Mouse (Mus musculus) CH12.LX (cell line): ENCODE measurements around the gene Kcnk16. TPM values are rescaled to one million over a fixed set of nuclear protein-coding genes. Genes with fewer than 3 reads are reported as not detected.

ENCODE experiments used
- DNase-seq: peaks from one replicate; pipeline ENCODE4 v3.0.0-alpha.2; 2013; ENCODE audit errors: extremely low read depth
- H3K27ac ChIP-seq: 2 replicates; pipeline ENCODE4 v1.5.1; 2012; ENCODE audit warnings: low read depth, mild to moderate bottlenecking, control low read depth, moderate library complexity; ENCODE audit not compliant: insufficient read depth
- H3K27me3 ChIP-seq: replicated peaks from 2 replicates; pipeline ENCODE3; 2012; ENCODE audit warnings: inconsistent platforms
- H3K36me3 ChIP-seq, 2 experiments: replicated peaks in 1 of 2; 2 replicates each; pipeline versions ENCODE3 to v1.6.1; 2012; ENCODE audit warnings: inconsistent platforms in 1 of 2, low read length in 1 of 2, mild to moderate bottlenecking in 1 of 2, mixed read lengths in 1 of 2, moderate library complexity in 1 of 2; ENCODE audit not compliant: control insufficient read depth in 1 of 2, insufficient read depth in 1 of 2
- H3K4me1 ChIP-seq, 2 experiments: 2 replicates each; pipeline ENCODE4 v1.6.1; 2012; ENCODE audit warnings: inconsistent platforms in 1 of 2, moderate library complexity in 1 of 2; ENCODE audit not compliant: insufficient read depth in 2 of 2, control insufficient read depth in 1 of 2
- H3K4me2 ChIP-seq: 2 replicates; pipeline ENCODE4 v1.6.1; 2012; ENCODE audit warnings: low read depth, mild to moderate bottlenecking, control low read depth; ENCODE audit not compliant: poor library complexity, insufficient read depth, severe bottlenecking
- H3K4me3 ChIP-seq, 3 experiments: fragments of 150-350 bp in 1 of 3; sonication (generic) in 1 of 3; replicated peaks in 1 of 3; 2 replicates each; pipeline versions ENCODE3 to v1.5.1; 2011 to 2012; ENCODE audit warnings: low read depth in 2 of 3, low read length in 2 of 3, mild to moderate bottlenecking in 2 of 3, moderate library complexity in 2 of 3, control low read depth in 1 of 3, improper control_type of control experiment in 1 of 3, inconsistent platforms in 1 of 3, mixed read lengths in 1 of 3; ENCODE audit not compliant: poor library complexity in 1 of 3
- H3K79me2 ChIP-seq: replicated peaks from 2 replicates; pipeline ENCODE4 v1.6.1; 2012; ENCODE audit warnings: mild to moderate bottlenecking, moderate library complexity; ENCODE audit not compliant: control insufficient read depth, poor library complexity, insufficient read depth, severe bottlenecking; ENCODE audit errors: extremely low read depth
- H3K9ac ChIP-seq: 2 replicates; pipeline ENCODE4 v1.6.1; 2012; ENCODE audit warnings: low read depth, mild to moderate bottlenecking, control low read depth, moderate library complexity; ENCODE audit not compliant: insufficient read depth
- H3K9me3 ChIP-seq: replicated peaks from 2 replicates; pipeline ENCODE3; 2012; ENCODE audit warnings: low read length, inconsistent platforms, mixed read lengths
- EP300 ChIP-seq: IDR thresholded peaks from 2 replicates; pipeline ENCODE4 v1.6.1; 2011; ENCODE audit warnings: low read length, improper control_type of control experiment
- ETS1 ChIP-seq: conservative IDR thresholded peaks from 2 replicates; pipeline ENCODE4 v1.6.1; 2012; ENCODE audit warnings: low read depth, mild to moderate bottlenecking, inconsistent platforms, low read length, improper control_type of control experiment, moderate library complexity
- GABPA ChIP-seq: IDR thresholded peaks from 2 replicates; pipeline ENCODE4 v1.6.1; 2012; ENCODE audit warnings: low read depth, low read length, improper control_type of control experiment, inconsistent platforms; ENCODE audit not compliant: insufficient replicate concordance
- HCFC1 ChIP-seq: IDR thresholded peaks from 2 replicates; pipeline ENCODE4 v1.6.1; 2012; ENCODE audit warnings: low read depth, mild to moderate bottlenecking, inconsistent platforms, low read length, improper control_type of control experiment
- MAZ ChIP-seq: IDR thresholded peaks from 2 replicates; pipeline ENCODE4 v1.6.1; 2012; ENCODE audit warnings: low read depth, mild to moderate bottlenecking, inconsistent platforms, low read length, improper control_type of control experiment, moderate library complexity
- MXI1 ChIP-seq: IDR thresholded peaks from 2 replicates; pipeline ENCODE4 v1.6.1; 2011; ENCODE audit warnings: mild to moderate bottlenecking, low read depth, low read length, improper control_type of control experiment
- PAX5 ChIP-seq: IDR thresholded peaks from 2 replicates; pipeline ENCODE4 v1.6.1; 2012; ENCODE audit warnings: low read length, inconsistent platforms, mixed read lengths
- UBTF ChIP-seq: IDR thresholded peaks from 2 replicates; pipeline ENCODE4 v1.6.1; 2012; ENCODE audit warnings: low read depth, mild to moderate bottlenecking, inconsistent platforms, low read length, improper control_type of control experiment, moderate library complexity
- USF1 ChIP-seq: IDR thresholded peaks from 2 replicates; pipeline ENCODE4 v1.6.1; 2014; ENCODE audit warnings: low read depth, mild to moderate bottlenecking, inconsistent platforms, low read length, improper control_type of control experiment
- ZC3H11A ChIP-seq: IDR thresholded peaks from 2 replicates; pipeline ENCODE4 v1.6.1; 2012; ENCODE audit warnings: low read depth, mild to moderate bottlenecking, inconsistent platforms, low read length, improper control_type of control experiment
- ZNF384 ChIP-seq: IDR thresholded peaks from 2 replicates; pipeline ENCODE4 v1.6.1; 2012; ENCODE audit warnings: low read depth, low read length, improper control_type of control experiment, inconsistent platforms
- dilution Hi-C: fragments of 300-500 bp; cut with MboI; formaldehyde crosslinking; loops from 2 replicates; pipeline ENCODE4 v1.14.3; 2020; ENCODE audit warnings: low sequenced_read_pairs; ENCODE audit not compliant: extremely low pct_unique_long_range_greater_than_20kb, extremely low pct_ligation_motif_present
- in situ Hi-C: fragments of 300-500 bp; cut with MboI; formaldehyde crosslinking; loops from 3 replicates; pipeline ENCODE4 v1.14.3; 2019; ENCODE audit warnings: low sequenced_read_pairs, low pct_ligation_motif_present, low pct_unique_long_range_greater_than_20kb, mixed read lengths
- polyA plus RNA-seq: library from polyadenylated mRNA; unstranded; fragments of >175 nt; gene quantifications from 2 replicates; pipeline ENCODE4 v1.2.1, GENCODE M21; 2012; ENCODE audit warnings: low read depth; ENCODE audit not compliant: insufficient read length
- total RNA-seq, 2 experiments: library from RNA; depleted of rRNA; stranded (reverse); fragments of 300-350 nt in 1 of 2; fragments of >200 nt in 1 of 2; gene quantifications; 2 replicates each; pipeline ENCODE4 v1.2.3; 2012 to 2014

The Kcnk16 gene
- total and polyA plus RNA-seq, 3 experiments, result not detected

- no peaks in the 10 kb centered on the region for H3K9me3 ChIP-seq
- no peak overlapping the region for H3K27ac ChIP-seq
- H3K4me3 ChIP-seq, result no peak overlapping the region
- DNase-seq, result no peak
- no peaks in the 10 kb centered on the region for H3K79me2 ChIP-seq
- H3K27me3 ChIP-seq, result no peaks in the 10 kb centered on the region
- dilution Hi-C loops (no loop called here), in situ Hi-C loops (loop anchor here (5.0 kb wide), 1 partner anchor 35 kb away; no protein-coding TSS in a partner anchor)
- no peaks in the 10 kb centered on the region for H3K36me3 ChIP-seq
- no peak overlapping the region for H3K4me2 ChIP-seq
- no peak overlapping the region for H3K9ac ChIP-seq
- TF ChIP-seq EP300, result no peak
- no peak for TF ChIP-seq UBTF
- no peak for TF ChIP-seq USF1
- no peak for TF ChIP-seq HCFC1
- no peak for TF ChIP-seq ETS1
- TF ChIP-seq ZNF384, result no peak
- no peak for TF ChIP-seq MXI1
- TF ChIP-seq GABPA, result no peak
- TF ChIP-seq ZC3H11A, result no peak
- TF ChIP-seq MAZ, result no peak
- no peak for TF ChIP-seq PAX5
- TF ChIP-seq, all 38 proteins: peak for 0
- peaks cover 5 to 6% of the 10 kb centered on the region in 2 experiments; a peak in 3 of 4 replicates for H3K4me1 ChIP-seq
Observed at GRCm38 (mm10) chr14:20211754-20212601, 57.0 kb downstream of the Kcnk16 start.

Other genes with a start within 250 kb of the Kcnk16 start
- gene Saysd1, start 130.7 kb downstream of the Kcnk16 start, total RNA-seq (2012; rRNA removed), result 5.9 and 6.0 TPM in 2 replicates
- 6.3 and 6.6 TPM in 2 replicates for gene Saysd1, start 130.7 kb downstream of the Kcnk16 start, total RNA-seq (2014; rRNA removed)
- gene Saysd1, start 130.7 kb downstream of the Kcnk16 start, polyA plus RNA-seq, result 5.3 and 5.5 TPM in 2 replicates
- gene Kcnk5, start 87.4 kb downstream of the Kcnk16 start, total RNA-seq (2012; rRNA removed), result 11.7 and 12.3 TPM in 2 replicates
- gene Kcnk5, start 87.4 kb downstream of the Kcnk16 start, total RNA-seq (2014; rRNA removed), result 8.7 and 9.0 TPM in 2 replicates
- 12.5 and 14.1 TPM in 2 replicates for gene Kcnk5, start 87.4 kb downstream of the Kcnk16 start, polyA plus RNA-seq
- gene Nudt13, start 25.5 kb upstream of the Kcnk16 start, total RNA-seq (2012; rRNA removed), result 11.2 and 14.8 TPM in 2 replicates
- 10.9 and 12.9 TPM in 2 replicates for gene Nudt13, start 25.5 kb upstream of the Kcnk16 start, total RNA-seq (2014; rRNA removed)
- 11.1 and 11.4 TPM in 2 replicates for gene Nudt13, start 25.5 kb upstream of the Kcnk16 start, polyA plus RNA-seq
- 61.4 and 72.5 TPM in 2 replicates for gene Ecd, start 78.9 kb upstream of the Kcnk16 start, total RNA-seq (2012; rRNA removed)
- 105 TPM in 2 replicates for gene Ecd, start 78.9 kb upstream of the Kcnk16 start, total RNA-seq (2014; rRNA removed)
- gene Ecd, start 78.9 kb upstream of the Kcnk16 start, polyA plus RNA-seq, result 98.3 and 112 TPM in 2 replicates
- 15.8 and 16.7 TPM in 2 replicates for gene Fam149b, start 79.0 kb upstream of the Kcnk16 start, total RNA-seq (2012; rRNA removed)
- 19.3 and 21.9 TPM in 2 replicates for gene Fam149b, start 79.0 kb upstream of the Kcnk16 start, total RNA-seq (2014; rRNA removed)
- 19.8 and 20.0 TPM in 2 replicates for gene Fam149b, start 79.0 kb upstream of the Kcnk16 start, polyA plus RNA-seq
- gene Dnajc9, start 119.7 kb upstream of the Kcnk16 start, total RNA-seq (2012; rRNA removed), result 123 and 147 TPM in 2 replicates
- gene Dnajc9, start 119.7 kb upstream of the Kcnk16 start, total RNA-seq (2014; rRNA removed), result 223 and 261 TPM in 2 replicates
- 166 and 208 TPM in 2 replicates for gene Dnajc9, start 119.7 kb upstream of the Kcnk16 start, polyA plus RNA-seq
- 112 and 128 TPM in 2 replicates for gene Mrps16, start 124.4 kb upstream of the Kcnk16 start, total RNA-seq (2012; rRNA removed)
- gene Mrps16, start 124.4 kb upstream of the Kcnk16 start, total RNA-seq (2014; rRNA removed), result 92.9 and 97.2 TPM in 2 replicates
- 107 and 110 TPM in 2 replicates for gene Mrps16, start 124.4 kb upstream of the Kcnk16 start, polyA plus RNA-seq
- gene Cfap70, start 183.0 kb upstream of the Kcnk16 start, total RNA-seq (2012; rRNA removed), result 0.04 and 0.08 TPM in 2 replicates
- not detected in 2 replicates for gene Cfap70, start 183.0 kb upstream of the Kcnk16 start, total RNA-seq (2014; rRNA removed)
- 0.07 and 0.36 TPM in 2 replicates for gene Cfap70, start 183.0 kb upstream of the Kcnk16 start, polyA plus RNA-seq
- gene Anxa7, start 210.9 kb upstream of the Kcnk16 start, total RNA-seq (2012; rRNA removed), result 60.2 and 63.3 TPM in 2 replicates
- gene Anxa7, start 210.9 kb upstream of the Kcnk16 start, total RNA-seq (2014; rRNA removed), result 89.2 and 91.9 TPM in 2 replicates
- 83.8 and 99.3 TPM in 2 replicates for gene Anxa7, start 210.9 kb upstream of the Kcnk16 start, polyA plus RNA-seq
- gene Mss51, start 227.7 kb upstream of the Kcnk16 start, total RNA-seq (2012; rRNA removed), result 0.59 and 0.63 TPM in 2 replicates
- gene Mss51, start 227.7 kb upstream of the Kcnk16 start, total RNA-seq (2014; rRNA removed), result 0.45 and 0.47 TPM in 2 replicates
- 1.1 and 1.5 TPM in 2 replicates for gene Mss51, start 227.7 kb upstream of the Kcnk16 start, polyA plus RNA-seq